Mouse (Mus musculus): ENCODE results near the gene Bicc1.

DNA sequence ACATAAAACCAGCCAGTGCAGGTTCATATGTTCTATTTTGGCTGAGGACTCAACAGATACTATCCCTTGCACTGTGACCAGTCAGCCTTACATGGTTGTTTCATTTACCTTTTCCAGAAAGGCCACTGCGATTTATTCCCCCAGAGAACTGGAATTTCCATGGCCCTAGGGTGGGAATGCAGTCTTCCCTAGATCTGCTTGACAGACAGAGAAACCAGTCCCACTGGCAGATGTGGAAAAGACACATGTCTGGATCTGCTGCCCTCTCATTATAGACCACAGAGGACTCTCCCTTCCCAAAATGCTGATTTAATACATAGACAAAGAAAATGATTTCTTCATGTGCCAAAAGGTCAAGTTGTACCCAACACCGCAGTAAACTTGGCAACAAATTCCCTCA is 156.6 kb downstream of the Bicc1 start:
- no peak for TF ChIP-seq CTCF (IDR thresholded peaks at IDR 0.05; ENCODE audit: low read depth, low read length)
- TF ChIP-seq POLR2A (IDR thresholded peaks at IDR 0.05; ENCODE audit: insufficient read depth, low read length), result no peak
